Mouse (Mus musculus) bone marrow, adult 2 months (tissue): ENCODE measurements around the gene Fmnl1.

ENCODE experiments used
- CTCF ChIP-seq: fragments of 200-500 bp; IDR thresholded peaks from 2 replicates; pipeline ENCODE4 v1.5.1; 2011; ENCODE audit warnings: low read length, control low read depth; ENCODE audit not compliant: control insufficient read depth, insufficient read depth
- POLR2A ChIP-seq: fragments of 200-500 bp; IDR thresholded peaks from 2 replicates; pipeline ENCODE4 v1.6.1; 2011; ENCODE audit warnings: low read depth, mild to moderate bottlenecking, control low read depth, low read length, borderline replicate concordance; ENCODE audit not compliant: control insufficient read depth

DNA sequence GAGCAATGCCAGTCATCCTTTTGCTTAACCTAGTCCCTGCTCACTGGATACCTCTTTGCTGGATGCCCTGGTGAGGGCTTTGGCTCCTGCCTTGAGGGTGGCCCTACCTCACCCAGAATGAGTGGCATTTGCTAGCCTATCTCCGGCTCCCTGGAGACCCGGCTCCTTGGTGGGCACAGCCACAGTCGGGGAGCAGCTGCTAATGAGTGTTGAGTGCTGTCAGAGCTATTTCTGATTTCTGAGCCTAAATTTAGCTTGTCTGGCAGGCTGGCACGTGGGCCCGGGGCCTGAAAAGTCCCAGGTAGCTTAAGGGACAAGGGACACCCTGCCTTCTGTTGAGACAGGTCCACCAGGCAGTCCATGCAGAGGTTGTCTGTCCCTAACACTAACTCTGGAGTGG lies 6.3 kb downstream of the Fmnl1 start:
- TF ChIP-seq CTCF (no peak), POLR2A (no peak)
